Mouse (Mus musculus) embryonic fibroblast, embryonic 13.5 days (primary cell): ENCODE data around the gene Ccdc138. TPM values are rescaled to one million over a fixed set of nuclear protein-coding genes. Genes with fewer than 3 reads are reported as not detected.

Experiments used
- H3K27ac ChIP-seq: 2 replicates; pipeline ENCODE4 v1.5.1; 2012; ENCODE audit warnings: low read length, control low read depth, inconsistent platforms; ENCODE audit not compliant: insufficient read depth
- H3K4me1 ChIP-seq: 2 replicates; pipeline ENCODE4 v1.6.1; 2011; ENCODE audit warnings: low read length; ENCODE audit not compliant: control insufficient read depth, insufficient read depth
- H3K4me3 ChIP-seq: 2 replicates; pipeline ENCODE4 v1.5.1; 2011; ENCODE audit warnings: mild to moderate bottlenecking, control low read depth, low read length; ENCODE audit not compliant: insufficient read depth
- CTCF ChIP-seq: IDR thresholded peaks from 2 replicates; pipeline ENCODE4 v1.5.1; 2011; ENCODE audit warnings: mild to moderate bottlenecking, control low read depth, low read length, moderate library complexity, borderline replicate concordance; ENCODE audit not compliant: insufficient read depth
- POLR2A ChIP-seq: IDR thresholded peaks from 2 replicates; pipeline ENCODE4 v1.6.1; 2011; ENCODE audit warnings: low read depth, mild to moderate bottlenecking, control low read depth, low read length, moderate library complexity
- polyA plus RNA-seq: library from polyadenylated mRNA; stranded (reverse); fragments of >200 nt; gene quantifications from 2 replicates; pipeline ENCODE4 v1.2.4, GENCODE M21; 2011; ENCODE audit warnings: low read depth; ENCODE audit not compliant: missing spikeins, insufficient read length

The Ccdc138 gene
- polyA plus RNA-seq, 1 experiment = 3.5 TPM

DNA sequence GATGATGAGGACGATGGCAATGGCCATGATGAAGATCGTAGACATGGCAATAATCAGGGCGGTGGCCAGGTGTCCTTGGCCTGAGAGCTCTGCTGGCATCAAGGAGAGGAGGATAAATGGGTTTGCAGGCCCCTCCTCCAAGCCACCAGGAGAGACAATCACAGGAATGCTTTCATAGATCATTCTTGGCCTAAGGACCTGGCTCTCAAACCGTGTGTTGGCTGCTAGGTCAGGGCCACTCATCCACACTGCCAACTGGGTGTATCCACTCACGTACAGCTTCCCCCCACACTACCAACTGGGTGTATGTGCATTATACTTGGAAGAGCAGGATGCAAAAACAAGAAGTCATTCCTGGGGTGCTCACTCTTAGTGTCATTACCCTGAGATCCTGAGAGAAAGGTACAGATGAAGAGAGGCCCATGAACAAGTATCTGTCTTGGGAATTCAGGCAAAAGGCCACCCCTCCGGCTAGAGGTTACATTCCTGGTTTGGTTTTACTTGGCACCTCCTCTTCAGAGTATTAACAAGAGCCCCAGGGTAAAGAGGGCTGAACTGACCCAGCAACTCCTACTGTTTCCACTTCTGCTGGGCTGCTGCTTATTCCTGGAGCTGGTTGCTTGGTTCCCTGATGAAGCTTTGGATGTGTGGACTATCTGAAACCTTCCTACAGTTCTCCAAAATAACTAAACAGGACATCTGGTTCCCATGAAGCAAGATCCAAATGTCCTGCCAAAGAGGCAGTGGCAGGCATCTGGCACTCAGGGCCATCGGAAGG lies 112.9 kb downstream of the Ccdc138 start:
- Histone ChIP-seq H3K4me1 (no peaks in the 10 kb centered on the region), H3K27ac (no peak overlapping the region), H3K4me3 (no peak overlapping the region)
- no peak for TF ChIP-seq POLR2A
- TF ChIP-seq CTCF = no peak

DNA sequence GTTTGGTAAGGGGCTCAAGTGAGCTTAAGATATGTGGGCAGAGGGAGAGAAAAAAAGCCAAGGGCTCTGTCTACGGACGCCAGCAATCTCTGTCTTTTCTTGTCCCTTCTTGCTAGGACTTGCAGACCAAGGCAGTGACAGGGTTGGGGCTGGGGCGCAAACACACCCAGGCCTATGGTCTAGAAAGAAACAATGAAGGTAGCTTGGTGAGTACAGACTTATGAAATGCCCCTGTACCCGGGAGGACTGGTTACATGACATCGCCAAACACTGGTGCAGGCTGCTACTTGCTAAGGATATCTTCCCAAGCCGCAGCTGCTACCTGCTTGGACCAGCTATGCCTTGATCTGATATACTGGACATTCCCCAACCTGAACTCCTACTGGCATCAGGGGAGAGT lies 116.9 kb downstream of the Ccdc138 start:
- Histone ChIP-seq H3K4me3 (no peak overlapping the region), H3K27ac (no peak overlapping the region), H3K4me1 (no peaks in the 10 kb centered on the region)
- TF ChIP-seq CTCF = no peak
- TF ChIP-seq POLR2A = no peak

DNA sequence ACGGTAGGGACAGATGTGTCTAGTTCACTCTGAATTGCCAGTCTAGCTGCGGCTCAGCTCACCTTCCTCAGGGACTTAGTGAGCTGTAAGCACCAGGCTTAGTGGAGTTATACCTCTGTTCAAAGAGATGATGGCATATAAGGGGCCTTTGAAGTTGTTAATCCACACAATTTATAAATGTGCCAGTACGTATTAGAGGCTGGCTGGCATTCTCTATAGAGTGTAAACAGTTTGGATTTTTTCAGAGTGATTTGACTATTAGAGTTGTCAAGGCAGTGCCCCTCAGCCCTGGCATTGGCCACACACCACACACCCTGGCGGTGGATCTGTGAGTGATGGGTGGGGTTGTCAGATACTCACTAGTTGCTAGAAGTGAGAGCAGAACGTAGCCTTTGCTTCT lies 118.8 kb downstream of the Ccdc138 start:
- Histone ChIP-seq H3K4me3 (no peak overlapping the region), H3K4me1 (no peaks in the 10 kb centered on the region), H3K27ac (no peak overlapping the region)
- TF ChIP-seq POLR2A = no peak
- no peak for TF ChIP-seq CTCF

DNA sequence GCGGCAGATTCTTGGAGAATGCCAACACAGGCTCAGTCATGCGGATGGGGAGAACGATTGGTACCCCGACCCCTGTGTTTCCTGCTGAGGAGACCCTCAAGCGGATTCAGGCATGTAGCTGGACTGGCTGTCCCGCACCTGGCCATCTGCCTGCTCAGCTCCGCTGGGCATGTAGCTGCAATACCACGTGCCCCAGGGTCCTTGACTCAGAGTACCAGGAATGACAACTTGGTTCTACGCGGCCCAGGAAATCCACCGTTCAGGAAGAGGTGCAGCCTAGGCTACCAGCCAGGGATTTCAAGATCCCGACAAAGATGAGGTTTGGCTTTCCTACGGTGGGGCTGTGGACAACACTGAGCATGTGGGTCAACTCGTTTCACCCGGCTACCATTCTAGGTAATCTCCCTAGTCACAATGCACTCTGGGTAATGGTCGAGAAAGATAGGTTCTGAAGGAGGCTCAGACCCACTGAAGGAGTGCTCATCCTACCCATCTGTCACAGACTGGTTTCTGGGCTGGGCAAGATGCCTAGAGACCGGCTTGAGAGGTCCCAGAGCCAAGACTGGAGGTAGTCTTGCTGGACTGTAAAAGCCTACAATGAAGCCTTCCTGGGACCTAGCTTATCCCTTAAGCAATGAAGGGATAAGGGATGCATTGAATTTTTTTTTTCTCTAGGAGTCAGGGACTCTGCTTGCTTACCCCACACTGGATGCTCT lies 120.9 kb downstream of the Ccdc138 start:
- no peak overlapping the region for H3K4me3 ChIP-seq
- H3K4me1 ChIP-seq = no peaks in the 10 kb centered on the region
- no peak for TF ChIP-seq CTCF
- no peak for TF ChIP-seq POLR2A
- H3K27ac ChIP-seq = no peak overlapping the region

DNA sequence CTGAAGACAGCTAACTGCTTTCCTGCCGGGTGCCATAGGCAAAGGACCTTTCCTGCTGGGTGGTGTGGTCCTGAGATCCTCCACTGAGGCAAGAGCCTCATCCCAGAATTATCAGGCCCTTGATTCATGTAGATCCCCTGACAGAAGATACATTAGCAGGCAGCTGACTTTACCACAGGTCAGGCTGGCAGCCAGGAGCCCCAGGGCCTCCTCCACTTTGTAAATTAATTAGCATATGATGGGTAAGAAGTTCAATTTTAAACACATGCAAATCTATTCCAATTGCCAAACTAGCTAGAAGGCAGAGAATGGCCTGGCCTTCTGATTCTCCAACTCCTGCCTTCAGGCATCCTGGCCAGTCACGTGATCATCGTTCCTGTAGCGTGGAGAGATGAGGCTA lies 121.5 kb downstream of the Ccdc138 start:
- no peak for TF ChIP-seq POLR2A
- TF ChIP-seq CTCF = no peak
- no peaks in the 10 kb centered on the region for H3K4me1 ChIP-seq
- H3K4me3 ChIP-seq = no peak overlapping the region
- no peak overlapping the region for H3K27ac ChIP-seq

DNA sequence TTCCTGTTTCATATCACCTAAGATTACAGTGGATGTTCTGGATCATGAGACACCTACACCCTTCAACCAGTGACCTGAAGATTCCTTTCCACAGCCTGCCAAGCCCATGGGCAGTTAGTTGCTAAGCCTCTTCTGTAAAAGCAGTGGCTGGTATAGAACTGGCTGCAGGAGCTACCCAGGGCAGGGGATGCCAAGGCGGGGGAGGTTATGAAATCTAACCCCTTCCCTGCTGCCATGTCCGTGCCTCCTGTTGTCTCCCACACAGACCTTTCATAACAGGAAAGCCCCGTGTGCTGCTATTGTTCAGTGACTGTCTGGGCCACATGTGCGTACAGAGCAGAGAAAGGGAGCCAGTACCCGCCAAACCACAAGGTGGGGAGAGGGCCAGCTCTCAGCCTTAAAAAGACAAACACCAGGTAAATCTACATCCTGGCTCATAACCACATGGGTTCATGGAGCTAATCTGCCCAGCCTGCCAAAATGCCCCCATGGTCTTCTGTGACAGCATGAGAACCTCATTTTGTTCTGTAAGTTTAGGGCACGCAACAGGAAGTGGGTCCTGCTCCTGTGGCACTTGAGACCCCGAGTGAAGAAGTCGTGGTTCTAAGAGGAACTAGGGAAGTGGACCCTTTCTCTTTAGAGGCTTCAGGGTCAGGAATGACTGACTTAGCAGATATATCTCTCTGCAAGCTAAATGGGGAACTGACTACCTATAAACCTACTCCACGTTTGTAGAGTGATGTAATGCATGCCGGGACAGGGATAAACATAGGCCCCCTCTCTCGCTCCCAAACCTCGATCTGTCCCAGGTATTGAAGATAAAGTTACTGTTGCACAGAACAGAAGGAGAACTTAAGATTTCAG lies 127.3 kb downstream of the Ccdc138 start:
- Histone ChIP-seq H3K4me3 (no peak overlapping the region), H3K27ac (no peak overlapping the region), H3K4me1 (no peaks in the 10 kb centered on the region)
- TF ChIP-seq CTCF (no peak), POLR2A (no peak)

Other genes starting within 250 kb of the Ccdc138 start
- 24.7 and 32.4 TPM in 2 replicates for gene Gcc2, start 242.5 kb upstream of the Ccdc138 start, polyA plus RNA-seq
- 160 and 170 TPM in 2 replicates for gene Lims1, start 174.5 kb upstream of the Ccdc138 start, polyA plus RNA-seq
- gene Ranbp2, start 51.0 kb upstream of the Ccdc138 start, polyA plus RNA-seq = 90.6 and 91.0 TPM in 2 replicates
- not detected in 2 replicates for gene Edar, start 177.7 kb downstream of the Ccdc138 start, polyA plus RNA-seq
- gene Gm17542, start 220.3 kb downstream of the Ccdc138 start, polyA plus RNA-seq = not detected in 2 replicates